Mouse (Mus musculus) T-cell, adult 66 days (primary cell): Measurements from ENCODE around the gene Wnt10a. TPM values are rescaled to one million over a fixed set of nuclear protein-coding genes. Genes with fewer than 3 reads are reported as not detected.

Source experiments
- total RNA-seq, 2 experiments: library from RNA; stranded (reverse); gene quantifications; 3 replicates in 1 of 2; 4 replicates in 1 of 2; pipeline ENCODE4 v1.2.4; 2023

Gene Wnt10a
- under 1 TPM; 0.50 to 0.98 TPM for total RNA-seq

GRCm38 (mm10) chr1:74791249-74791648 lies at the start of gene Wnt10a:
TSS of gene Wnt10a (plus strand) at chr1:74791516.

DNA sequence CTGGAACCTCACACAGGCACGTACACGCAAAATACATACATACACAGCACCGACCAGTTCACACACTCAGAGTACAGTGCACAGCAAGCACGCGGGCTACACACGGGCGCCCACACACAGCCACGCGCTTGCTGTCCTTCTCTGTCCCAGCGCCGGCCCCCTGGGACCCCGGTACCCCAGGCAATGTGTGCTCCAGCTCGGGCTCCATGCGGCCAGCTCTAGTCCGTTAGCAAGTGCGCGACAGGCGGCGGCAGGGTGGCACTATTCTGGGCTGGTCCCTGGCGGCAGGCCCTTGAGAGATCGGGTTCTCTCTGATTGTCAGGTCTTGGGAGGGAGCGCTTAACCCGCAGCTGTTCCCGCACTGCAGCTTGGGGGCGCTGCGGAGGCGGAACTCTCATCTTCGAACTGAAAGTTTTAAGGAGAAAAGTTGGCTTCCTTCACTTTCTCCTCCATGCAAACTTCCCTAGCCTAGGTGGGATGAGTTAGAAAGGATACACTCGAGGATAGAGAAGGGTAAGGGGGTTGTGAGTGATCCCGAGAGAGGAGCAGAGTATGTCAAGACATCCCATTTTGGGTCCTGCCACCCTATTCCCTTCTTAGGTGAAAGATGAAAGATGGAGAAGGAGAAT lies 42.6 kb upstream of the Wnt10a start, which contains the start of gene Prkag3:
TSS of gene Prkag3 (minus strand) at position 579 of the 629 bp plus-strand sequence.

GRCm38 (mm10) chr1:74771845-74771930 lies 19.6 kb upstream of the Wnt10a start, which contains the start of gene Wnt6:
TSS of gene Wnt6 (plus strand) at chr1:74771892.

Other genes with a start within 250 kb of the Wnt10a start
- gene Plcd4, start 248.6 kb upstream of the Wnt10a start, total RNA-seq: under 1 TPM; 0.62 to 0.84 TPM
- gene Usp37, start 247.2 kb upstream of the Wnt10a start, total RNA-seq: 10 to 100 TPM; 25.0 to 27.9 TPM
- 10 to 100 TPM; 49.4 to 61.7 TPM for gene Zfp142, start 203.3 kb upstream of the Wnt10a start, total RNA-seq
- gene Bcs1l, start 203.2 kb upstream of the Wnt10a start, total RNA-seq: 10 to 100 TPM; 12.3 to 13.8 TPM
- 10 to 100 TPM; 44.5 to 53.4 TPM for gene Rnf25, start 190.1 kb upstream of the Wnt10a start, total RNA-seq
- gene Stk36, start 190.1 kb upstream of the Wnt10a start, total RNA-seq: not detected
- 10 to 100 TPM; 65.7 to 79.6 TPM for gene Ttll4, start 129.8 kb upstream of the Wnt10a start, total RNA-seq
- gene Cyp27a1, start 77.9 kb upstream of the Wnt10a start, total RNA-seq: 1 to 10 TPM in 1 of 2 experiments, under 1 TPM in 1; 0.53 to 1.4 TPM
- gene Prkag3, start 42.3 kb upstream of the Wnt10a start, total RNA-seq: not detected
- not detected for gene Wnt6, start 19.6 kb upstream of the Wnt10a start, total RNA-seq
- not detected for gene Cdk5r2, start 63.4 kb downstream of the Wnt10a start, total RNA-seq
- not detected for gene Fev, start 93.9 kb downstream of the Wnt10a start, total RNA-seq
- not detected for gene Cryba2, start 101.6 kb downstream of the Wnt10a start, total RNA-seq
- not detected for gene Cfap65, start 144.1 kb downstream of the Wnt10a start, total RNA-seq
- gene Ihh, start 160.2 kb downstream of the Wnt10a start, total RNA-seq: under 1 TPM; 0.59 to 0.64 TPM